Mouse (Mus musculus) hindbrain, postnatal 0 days (tissue): Measurements from ENCODE around the gene Nkd1. TPM values are rescaled to one million over a fixed set of nuclear protein-coding genes. Genes with fewer than 3 reads are reported as not detected.

ENCODE experiments used
- ATAC-seq: fragments of 200-750 bp; cut with Nextera tagmentation; 2 replicates; pipeline ENCODE4 v1.8.0; 2017; ENCODE audit warnings: mild to moderate bottlenecking, moderate TSS enrichment, moderate library complexity
- DNase-seq: peaks from one replicate; pipeline ENCODE4 v3.0.0-alpha.2; 2015; ENCODE audit warnings: low spot score
- H3K27ac ChIP-seq: fragments of 300-500 bp; sonication (generic); 2 replicates; pipeline ENCODE4 v1.5.1; 2014; ENCODE audit warnings: mild to moderate bottlenecking
- H3K27me3 ChIP-seq: fragments of 300-500 bp; sonication (generic); 2 replicates; pipeline ENCODE4 v1.6.1; 2014; ENCODE audit warnings: low read length, mixed read lengths; ENCODE audit not compliant: insufficient read depth
- H3K36me3 ChIP-seq: fragments of 300-500 bp; sonication (generic); 2 replicates; pipeline ENCODE4 v1.6.1; 2014; ENCODE audit warnings: low read length, mixed read lengths; ENCODE audit not compliant: insufficient read depth
- H3K4me1 ChIP-seq: fragments of 300-500 bp; sonication (generic); 2 replicates; pipeline ENCODE4 v1.6.1; 2014; ENCODE audit warnings: antibody characterized with exemption, low read length, mixed read lengths; ENCODE audit not compliant: insufficient read depth
- H3K4me2 ChIP-seq: fragments of 300-500 bp; sonication (generic); 2 replicates; pipeline ENCODE4 v1.6.1; 2014; ENCODE audit warnings: low read depth, mild to moderate bottlenecking, low read length, moderate library complexity, mixed read lengths
- H3K4me3 ChIP-seq: fragments of 300-500 bp; sonication (generic); 2 replicates; pipeline ENCODE4 v1.5.1; 2014; ENCODE audit warnings: low read length
- H3K9ac ChIP-seq: fragments of 300-500 bp; sonication (generic); replicated peaks from 2 replicates; pipeline ENCODE4 v1.6.1; 2014; ENCODE audit warnings: mild to moderate bottlenecking, low read length, moderate library complexity, mixed read lengths
- H3K9me3 ChIP-seq: fragments of 300-500 bp; sonication (generic); 2 replicates; pipeline ENCODE4 v1.6.1; 2016; ENCODE audit warnings: low read length, mixed read lengths
- CTCF ChIP-seq: IDR thresholded peaks from 2 replicates; pipeline ENCODE4 v1.5.1; 2016; ENCODE audit warnings: antibody characterized with exemption, control low read depth, low read depth
- WGBS: fragments of 180-500 bp; shearing (Covaris S2); extraction: QIAGEN DNeasy Blood & Tissue Kit; methylation state at CpG from one replicate; pipeline ENCODE4 v1.1.7; 2014; 5-methylcytosine and 5-hydroxymethylcytosine counted together
- polyA plus RNA-seq: library from polyadenylated mRNA; unstranded; fragments of >200 nt; fragmentation: Nextera tagmentation; extraction: Ambion mirVana; gene quantifications from 2 replicates; pipeline ENCODE4 v1.2.1, GENCODE M21; 2015
- total RNA-seq: library from RNA; depleted of rRNA; stranded (reverse); fragments of >200 nt; gene quantifications from 2 replicates; pipeline ENCODE4 v1.2.3, GENCODE M21; 2014

Gene Nkd1
- total and polyA plus RNA-seq, 2 experiments from 2014 or later = 51.1 to 53.9 TPM

DNA sequence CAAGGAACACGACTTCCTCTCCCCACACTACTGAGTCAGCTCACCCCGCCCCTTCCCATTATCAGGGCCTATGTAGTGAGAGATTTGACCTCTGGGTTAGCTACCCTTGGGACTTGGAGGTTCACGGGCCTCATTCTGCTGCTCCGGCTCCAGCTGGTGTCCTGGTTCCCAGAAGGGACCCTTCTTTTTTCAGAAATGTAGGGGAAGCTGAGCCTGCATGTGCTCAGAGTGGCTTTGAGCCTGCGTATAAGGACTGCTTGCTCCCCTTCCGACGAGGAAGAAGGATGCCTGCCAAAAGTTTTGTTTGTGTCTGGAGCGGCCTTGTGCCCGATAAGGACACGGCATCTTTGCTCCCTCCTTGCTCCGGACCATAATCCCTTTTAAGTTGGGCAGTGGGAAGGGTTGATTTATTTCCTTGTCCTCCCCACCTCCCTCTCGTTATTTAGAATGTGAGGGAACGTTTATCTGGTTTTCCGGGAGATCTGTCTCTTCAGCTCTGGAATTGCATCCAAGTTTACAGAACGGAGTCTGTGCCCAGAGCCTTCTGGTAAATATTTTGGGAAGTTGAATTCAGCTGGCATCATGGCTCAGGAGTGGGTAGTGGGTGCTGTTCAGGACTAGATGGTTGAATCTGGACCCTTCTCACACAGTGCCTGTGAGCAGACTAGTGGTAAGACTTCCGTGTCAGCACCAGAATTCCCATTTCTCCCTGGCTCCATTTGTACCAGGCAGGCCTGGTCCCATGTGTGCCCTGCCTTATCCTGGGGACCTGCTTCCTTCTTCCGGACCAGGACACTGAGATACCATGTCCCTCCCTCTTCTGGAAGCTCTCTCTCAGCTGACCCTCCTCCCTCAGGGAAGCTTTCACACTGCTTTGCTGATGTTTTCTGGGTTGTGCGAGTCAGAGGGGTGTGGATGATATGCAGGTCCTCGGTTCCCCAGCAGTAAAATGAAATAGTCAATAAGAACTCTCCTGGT lies 17.1 kb downstream of the Nkd1 start:
- DNase-seq (no peak), ATAC-seq (no peak)
- WGBS = 58% methylated on average over 19 of the region's 19 CpGs
- Histone ChIP-seq H3K4me1 (no peaks in the 10 kb centered on the region), H3K9ac (no peak overlapping the region), H3K27ac (no peak overlapping the region), H3K36me3 (no peaks in the 10 kb centered on the region), H3K4me2 (no peak overlapping the region), H3K9me3 (no peaks in the 10 kb centered on the region), H3K27me3 (no peaks in the 10 kb centered on the region), H3K4me3 (no peak overlapping the region)
- no peak for TF ChIP-seq CTCF

DNA sequence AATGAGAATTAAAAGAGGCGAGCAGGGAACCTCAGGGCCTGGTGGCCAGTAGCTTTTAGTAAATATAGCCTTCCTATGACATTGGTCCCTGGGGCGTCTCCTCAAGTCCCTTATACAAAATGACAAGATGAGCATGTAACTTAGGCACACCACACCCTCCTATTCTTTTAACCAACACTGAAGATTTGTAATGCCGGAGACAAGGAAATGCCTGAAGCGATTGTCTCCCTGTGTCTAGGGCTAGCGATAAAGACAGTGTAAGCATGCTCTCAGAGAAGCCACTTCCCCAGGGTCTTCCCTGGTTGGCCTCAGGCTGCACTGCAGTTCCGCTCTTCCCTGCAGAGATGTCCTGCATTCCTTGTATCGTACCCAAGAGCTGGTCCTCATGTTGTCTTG lies 17.8 kb downstream of the Nkd1 start:
- 85% methylated on average over 7 of the region's 7 CpGs for WGBS
- DNase-seq (no peak), ATAC-seq (no peak)
- no peak overlapping the region for H3K4me3 ChIP-seq
- H3K36me3 ChIP-seq = no peaks in the 10 kb centered on the region
- H3K9ac ChIP-seq = no peak overlapping the region
- H3K9me3 ChIP-seq = no peaks in the 10 kb centered on the region
- no peaks in the 10 kb centered on the region for H3K4me1 ChIP-seq
- H3K27ac ChIP-seq = no peak overlapping the region
- H3K27me3 ChIP-seq = no peaks in the 10 kb centered on the region
- H3K4me2 ChIP-seq = no peak overlapping the region
- TF ChIP-seq CTCF = no peak

DNA sequence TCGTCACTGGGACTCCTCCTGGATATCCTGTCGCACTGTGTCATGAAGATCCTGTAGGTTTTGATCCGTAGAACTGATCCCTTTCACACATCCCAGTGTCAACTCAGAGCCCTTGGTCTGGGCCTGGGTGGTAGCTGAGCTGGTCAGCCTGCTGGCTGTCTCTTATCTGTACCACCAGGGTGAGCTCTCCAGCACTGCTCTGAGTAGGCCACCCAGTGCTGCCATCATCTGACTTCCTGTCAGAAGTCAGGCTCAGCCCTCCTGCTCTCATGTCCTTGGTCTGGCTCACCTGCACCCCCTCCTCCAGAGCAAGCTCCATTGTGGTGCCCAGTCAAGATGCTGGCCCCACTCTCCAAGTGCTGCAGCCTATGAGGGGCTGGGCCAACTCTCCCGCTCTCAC lies 18.8 kb downstream of the Nkd1 start:
- TF ChIP-seq CTCF = peak; percentile 45

DNA sequence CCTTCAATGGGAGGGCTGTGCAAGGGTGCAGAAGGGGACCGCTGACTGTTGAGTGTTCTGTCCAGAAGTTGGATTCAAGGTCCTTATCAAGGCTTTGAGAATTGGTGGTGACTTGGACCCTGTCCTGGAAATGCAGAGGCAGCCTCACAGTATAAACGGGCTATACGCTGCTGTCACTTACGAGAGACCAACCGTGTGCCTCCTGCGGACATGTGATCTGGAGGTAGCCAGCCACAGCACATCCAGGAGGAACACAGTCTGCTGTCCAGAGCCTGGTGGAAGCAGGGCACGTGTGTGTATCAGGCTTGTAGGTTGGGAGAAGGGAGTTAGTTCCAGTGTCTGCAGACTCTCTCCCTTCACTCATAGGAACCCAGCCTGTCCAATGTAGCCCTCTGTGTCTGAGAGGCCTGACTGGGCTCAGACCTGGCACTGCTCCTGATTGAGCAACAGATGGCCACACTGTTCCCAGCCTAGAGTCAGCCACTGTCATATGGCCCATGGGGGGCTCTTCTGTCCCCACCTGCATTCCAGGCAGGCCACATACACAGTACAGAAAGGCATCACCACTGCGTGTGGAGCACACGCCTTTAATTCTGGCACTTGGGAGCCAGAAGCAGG lies 21.6 kb downstream of the Nkd1 start:
- TF ChIP-seq CTCF = no peak
- DNase-seq = peak; percentile 46
- H3K9me3 ChIP-seq = no peaks in the 10 kb centered on the region
- no peak overlapping the region for H3K4me2 ChIP-seq
- no peaks in the 10 kb centered on the region for H3K27me3 ChIP-seq
- no peak overlapping the region for H3K4me3 ChIP-seq
- H3K36me3 ChIP-seq = no peaks in the 10 kb centered on the region
- ATAC-seq = no peak
- no peaks in the 10 kb centered on the region for H3K4me1 ChIP-seq
- H3K27ac ChIP-seq = no peak overlapping the region
- WGBS = 74% methylated on average over 9 of the region's 9 CpGs
- no peak overlapping the region for H3K9ac ChIP-seq

More for the DNA sequence above, 18.8 kb downstream of the Nkd1 start:
- Histone ChIP-seq H3K36me3 (no peaks in the 10 kb centered on the region), H3K4me3 (no peak overlapping the region), H3K9ac (no peak overlapping the region), H3K27me3 (no peaks in the 10 kb centered on the region), H3K4me1 (no peaks in the 10 kb centered on the region), H3K9me3 (no peaks in the 10 kb centered on the region), H3K27ac (no peak overlapping the region), H3K4me2 (no peak overlapping the region)
- ATAC-seq (no peak), DNase-seq (no peak)
- WGBS = 80% methylated on average over 4 of the region's 4 CpGs

DNA sequence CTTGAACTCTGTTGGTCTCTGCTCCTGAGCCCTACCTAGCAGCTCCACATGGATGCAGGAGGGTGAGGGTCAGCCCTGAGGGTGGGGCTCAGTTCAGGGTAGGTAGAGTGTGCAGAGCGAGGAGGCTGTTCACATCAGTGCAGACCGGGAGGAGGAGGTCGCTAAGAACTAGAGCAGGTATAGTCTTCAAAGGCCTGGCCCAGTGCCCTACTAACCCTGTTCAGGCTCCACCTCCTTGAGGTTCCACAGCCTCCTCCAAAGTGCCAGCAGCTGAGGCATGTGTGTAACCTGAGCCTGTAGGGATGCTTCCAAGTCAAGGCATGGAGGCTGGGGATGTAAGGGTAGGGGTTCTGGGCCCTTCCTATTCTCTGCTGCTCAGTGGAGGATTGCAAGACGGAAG lies 23.5 kb downstream of the Nkd1 start:
- Histone ChIP-seq H3K4me2 (no peak overlapping the region), H3K36me3 (no peaks in the 10 kb centered on the region), H3K4me3 (no peak overlapping the region), H3K27me3 (no peaks in the 10 kb centered on the region), H3K4me1 (no peaks in the 10 kb centered on the region), H3K9me3 (no peaks in the 10 kb centered on the region), H3K27ac (no peak overlapping the region), H3K9ac (no peak overlapping the region)
- no peak for DNase-seq
- WGBS = 84% methylated on average over 4 of the region's 4 CpGs
- no peak for TF ChIP-seq CTCF
- no peak for ATAC-seq

DNA sequence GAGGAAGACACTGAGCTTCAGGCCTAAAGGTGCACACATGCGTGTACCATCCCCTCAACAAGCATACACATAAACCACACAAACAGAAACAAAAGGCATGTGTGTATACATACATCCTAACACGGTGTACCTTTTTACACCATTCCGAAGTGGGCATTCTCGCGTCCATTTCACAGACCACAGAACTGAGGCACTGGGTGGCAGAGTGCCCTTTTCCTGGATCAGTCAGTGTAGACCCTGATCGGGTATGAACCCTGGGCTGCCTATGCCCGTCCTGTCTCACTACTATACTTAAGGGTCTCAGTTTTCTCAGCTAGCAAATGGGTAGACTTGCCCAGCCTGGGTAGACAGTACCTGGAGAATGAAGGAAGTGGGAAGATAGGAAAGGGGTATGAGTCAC lies 24.3 kb downstream of the Nkd1 start:
- Histone ChIP-seq H3K36me3 (no peaks in the 10 kb centered on the region), H3K9me3 (no peaks in the 10 kb centered on the region), H3K4me2 (no peak overlapping the region), H3K27me3 (no peaks in the 10 kb centered on the region), H3K27ac (no peak overlapping the region), H3K9ac (no peak overlapping the region), H3K4me3 (no peak overlapping the region), H3K4me1 (no peaks in the 10 kb centered on the region)
- 97% methylated on average over 7 of the region's 7 CpGs for WGBS
- DNase-seq = no peak
- ATAC-seq = no peak
- no peak for TF ChIP-seq CTCF
